Mouse (Mus musculus): ENCODE data around the gene Srrm4.
"Not testable (repeated sequence)": the region's sequence is repeated elsewhere in the genome, so short reads cannot be mapped to it uniquely, and the experiment has no call there.

The Srrm4 gene

DNA sequence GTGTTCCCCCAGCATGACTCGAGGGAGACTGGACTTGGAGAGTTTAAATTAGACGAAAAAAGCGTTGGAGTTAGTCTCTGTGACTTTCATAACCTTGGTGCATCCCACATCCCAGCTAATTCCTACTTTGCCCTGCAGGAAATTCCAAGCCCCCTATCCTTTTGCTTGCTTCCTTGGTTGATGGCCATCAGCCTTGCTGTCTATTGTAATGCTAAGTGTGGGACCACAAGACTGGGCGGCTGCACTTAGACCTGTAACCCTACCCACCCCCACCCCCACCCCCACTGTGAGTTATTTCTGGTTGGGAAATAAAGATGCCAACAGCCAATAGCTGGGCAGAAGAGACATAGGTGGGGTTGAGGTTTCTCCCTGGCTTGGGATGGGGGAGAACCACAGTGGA is 153.3 kb downstream of the Srrm4 start:
- DNase-seq, result no peak

DNA sequence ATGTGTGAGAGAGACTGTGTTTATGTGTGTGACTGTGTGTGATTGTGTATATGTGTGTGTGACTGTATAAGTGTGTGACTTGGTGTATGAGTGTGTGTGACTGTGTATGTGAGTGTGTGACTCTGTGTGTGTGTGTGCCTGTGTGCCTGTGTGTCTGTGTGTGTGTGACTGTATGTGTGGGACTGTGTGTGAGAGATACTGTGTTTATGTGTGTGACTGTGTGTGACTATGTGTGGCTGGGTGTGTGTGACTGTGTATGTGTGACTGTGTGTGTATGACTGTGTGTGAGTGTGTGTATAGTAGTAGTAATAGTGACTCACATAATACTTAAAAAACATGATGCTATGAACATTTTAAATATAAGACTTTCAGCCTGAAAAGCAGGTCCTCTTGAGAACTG is 155.5 kb downstream of the Srrm4 start:
- DNase-seq, result no peak

DNA sequence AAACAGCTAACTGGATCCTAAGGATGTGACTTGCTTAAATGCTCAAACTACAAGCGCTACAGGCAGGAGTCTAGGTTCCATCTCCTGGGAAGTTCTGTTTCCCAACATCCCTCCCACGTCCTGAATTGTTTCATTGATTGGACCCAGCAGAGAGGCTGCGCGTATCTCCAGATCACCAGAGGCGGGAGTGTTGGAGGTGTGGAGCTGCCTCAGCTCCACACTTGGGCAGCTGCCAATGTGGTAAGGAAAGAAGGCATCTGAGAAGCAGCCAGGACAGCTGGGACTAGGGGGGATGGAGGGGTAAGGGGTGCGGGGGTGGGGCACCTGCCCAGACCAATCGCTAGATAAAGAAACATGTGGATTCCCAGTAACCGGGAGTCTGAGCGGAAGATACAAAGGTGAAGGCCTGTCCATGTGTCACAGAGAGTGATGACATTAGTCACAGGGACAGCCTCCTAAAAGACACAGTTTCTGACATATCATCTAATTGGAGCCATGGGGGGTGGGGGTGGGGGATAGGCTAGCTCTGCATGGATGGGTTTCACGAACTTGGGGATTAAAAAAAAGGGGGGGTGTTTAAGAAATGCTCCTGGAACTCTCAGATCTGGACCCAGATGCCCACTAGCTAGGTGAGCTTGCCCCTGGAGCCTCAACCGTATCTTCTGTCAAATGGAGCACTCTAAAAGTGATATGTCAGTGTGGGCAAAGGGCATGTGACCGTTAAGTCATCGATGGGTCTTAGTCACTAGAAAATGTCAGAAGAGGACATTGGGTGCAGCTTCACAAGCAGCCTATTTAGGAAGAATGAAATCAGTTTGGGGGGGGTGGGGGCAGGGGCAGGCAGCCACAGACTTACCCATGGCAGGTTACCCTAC is 156.4 kb downstream of the Srrm4 start:
- no peak for DNase-seq

DNA sequence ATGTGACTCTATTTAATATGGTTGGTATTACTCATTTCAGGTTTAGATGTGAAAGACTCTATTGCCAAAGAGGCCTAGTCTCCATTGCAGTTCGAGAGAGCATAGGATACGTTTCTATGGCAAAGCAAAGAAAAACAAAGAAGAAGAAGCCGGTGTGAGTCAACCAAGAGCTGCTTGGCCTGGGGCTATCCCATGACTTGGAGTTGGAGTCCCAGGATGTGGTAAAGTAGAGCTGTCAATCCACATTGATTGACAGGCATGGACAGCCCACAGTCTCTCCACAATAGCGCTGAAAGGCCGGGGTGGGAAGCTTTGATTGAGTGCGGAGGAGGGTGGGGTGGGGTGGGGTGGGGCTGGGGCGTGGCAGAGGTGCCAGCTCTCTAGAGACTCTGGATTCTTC is 158.7 kb downstream of the Srrm4 start:
- DNase-seq, result no peak

DNA sequence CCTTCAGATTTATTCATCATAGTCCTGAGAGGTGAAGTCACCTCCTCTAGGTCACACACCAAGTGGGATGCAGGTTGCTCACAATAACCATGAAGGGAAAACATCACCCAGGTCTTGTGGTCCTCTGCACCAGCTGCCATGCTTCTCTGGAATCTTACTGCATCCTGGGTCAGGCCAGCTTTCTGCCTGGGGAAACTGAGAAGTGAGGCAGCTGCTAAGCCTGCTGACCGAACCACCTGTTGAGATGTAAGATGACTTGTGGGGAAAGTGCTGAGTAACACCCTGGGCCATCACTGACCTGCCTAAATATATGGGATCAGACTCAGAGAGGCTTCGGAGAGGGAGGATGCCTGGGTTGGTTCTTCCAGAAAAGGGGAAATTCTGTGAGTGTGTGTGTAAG is 164.9 kb downstream of the Srrm4 start:
- DNase-seq, result no peak

DNA sequence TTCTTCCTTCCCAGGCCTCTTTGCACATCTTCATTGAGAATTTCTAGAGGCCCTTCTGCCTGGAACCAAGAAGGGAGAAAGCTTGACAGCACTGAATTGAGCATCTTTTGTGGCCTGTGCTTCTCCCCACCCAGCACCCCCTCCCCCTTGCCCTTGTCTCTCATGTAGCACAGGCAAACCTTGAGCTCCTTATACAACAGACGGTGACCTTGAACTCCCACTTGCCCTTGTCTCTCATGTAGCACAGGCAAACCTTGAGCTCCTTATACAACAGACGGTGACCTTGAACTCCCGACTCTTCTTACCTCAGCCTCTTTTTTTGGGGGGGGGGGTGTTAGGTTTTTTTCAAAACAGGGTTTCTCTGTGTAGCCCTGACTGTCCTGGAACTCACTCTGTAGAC is 165.9 kb downstream of the Srrm4 start:
- DNase-seq, result not testable (repeated sequence)

DNA sequence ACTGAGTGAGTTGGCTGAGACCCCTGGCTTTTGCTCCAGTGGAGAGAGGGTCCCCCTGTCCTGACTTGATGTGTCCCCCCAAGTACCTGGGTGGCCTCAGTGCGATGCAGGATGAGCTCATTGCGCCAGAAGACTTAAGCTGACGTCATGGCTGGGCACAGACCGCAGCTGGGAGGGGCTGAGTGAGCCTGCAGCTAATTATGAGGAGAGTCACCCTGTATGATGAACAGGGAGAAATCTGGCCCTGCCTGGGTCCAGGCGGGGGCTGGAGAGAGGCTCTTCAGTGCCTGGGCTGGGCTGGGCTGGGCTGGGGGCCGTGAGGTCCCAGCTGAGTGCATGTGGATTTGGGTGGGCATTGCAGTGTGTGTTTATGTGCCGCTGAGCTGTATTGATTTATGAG is 166.3 kb downstream of the Srrm4 start:
- no peak for DNase-seq

DNA sequence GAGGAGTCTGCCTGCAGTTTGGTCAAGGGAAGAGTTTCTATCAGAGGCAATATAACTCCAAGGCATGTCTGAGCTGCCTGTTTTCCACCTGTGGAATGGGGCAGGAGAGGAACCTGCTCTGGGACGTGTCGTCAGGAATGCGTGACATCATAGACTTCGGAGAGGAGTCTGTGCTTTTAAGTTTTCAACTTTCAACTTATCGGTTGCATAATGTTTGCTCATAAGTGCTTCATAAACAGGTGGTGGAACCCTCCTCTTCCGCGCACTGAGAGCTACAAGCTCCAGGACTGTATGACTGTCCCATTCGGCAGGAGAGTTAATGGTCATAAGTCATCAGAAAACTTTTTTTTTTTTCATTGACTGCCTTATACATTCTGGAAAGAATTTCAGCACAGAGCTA is 167.9 kb downstream of the Srrm4 start:
- no peak for DNase-seq

DNA sequence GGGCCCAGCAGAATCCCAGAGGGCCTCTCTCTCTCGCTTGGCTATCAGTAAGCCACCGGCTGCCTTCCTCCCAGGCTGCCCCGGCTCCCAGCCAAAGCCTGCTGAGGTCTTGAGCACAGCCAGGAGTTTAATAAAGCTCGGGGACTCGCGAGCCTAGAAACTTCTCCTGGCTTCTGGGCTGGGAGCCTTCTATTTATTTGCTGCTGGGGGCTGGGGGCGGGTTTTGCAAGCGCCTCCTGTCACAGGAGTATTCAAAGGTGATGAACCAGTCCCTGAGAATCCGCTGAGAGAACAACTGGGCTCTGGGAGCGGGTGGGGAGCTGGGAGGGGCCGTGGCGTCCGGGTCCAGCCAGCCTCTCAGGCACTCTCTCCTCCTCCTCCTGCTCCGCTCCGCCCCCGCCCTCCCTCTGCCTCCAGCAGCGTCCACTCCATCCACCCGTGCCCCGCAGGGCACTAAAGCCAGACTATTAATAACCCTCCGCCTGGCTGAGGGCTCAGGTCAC is 168.9 kb downstream of the Srrm4 start, which contains the start of gene Hspb8:
Gene Hspb8, minus strand, starts transcription at position 166 of the 503 bp plus-strand sequence.
- peak; percentile 30 to 42 for DNase-seq

DNA sequence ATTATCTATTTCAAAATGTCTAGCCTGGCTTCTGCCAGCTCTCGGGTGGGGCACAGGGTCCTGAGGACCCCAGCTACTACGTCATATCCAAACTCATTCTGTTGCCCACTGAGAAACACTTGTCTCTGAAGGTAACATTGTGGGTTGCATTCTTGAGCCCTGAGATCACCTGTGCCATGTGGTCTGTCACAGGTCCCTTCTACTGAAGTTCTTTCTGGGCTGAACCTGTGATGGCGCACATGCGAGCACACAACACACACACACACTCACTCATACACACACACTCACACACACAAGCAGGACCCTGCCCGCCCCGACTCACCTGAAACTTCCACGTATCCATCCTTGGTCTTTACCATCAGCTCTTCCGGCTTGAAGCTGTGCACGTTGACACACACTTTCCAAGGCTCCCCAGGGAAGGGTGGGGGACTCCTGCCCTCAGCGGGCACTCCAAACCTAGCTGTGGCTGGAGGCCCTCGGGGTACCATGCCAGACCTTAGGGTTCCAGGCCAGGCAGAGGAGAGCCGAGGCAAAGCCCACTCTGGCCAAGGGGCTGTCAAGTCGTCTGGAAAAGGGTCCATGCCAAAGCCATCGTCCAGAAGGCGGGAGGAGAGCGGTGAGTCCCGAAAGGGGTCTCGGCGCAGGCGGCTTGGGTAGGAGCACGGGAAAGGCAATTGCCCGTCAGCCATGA is 169.7 kb downstream of the Srrm4 start:
- no peak for DNase-seq

DNA sequence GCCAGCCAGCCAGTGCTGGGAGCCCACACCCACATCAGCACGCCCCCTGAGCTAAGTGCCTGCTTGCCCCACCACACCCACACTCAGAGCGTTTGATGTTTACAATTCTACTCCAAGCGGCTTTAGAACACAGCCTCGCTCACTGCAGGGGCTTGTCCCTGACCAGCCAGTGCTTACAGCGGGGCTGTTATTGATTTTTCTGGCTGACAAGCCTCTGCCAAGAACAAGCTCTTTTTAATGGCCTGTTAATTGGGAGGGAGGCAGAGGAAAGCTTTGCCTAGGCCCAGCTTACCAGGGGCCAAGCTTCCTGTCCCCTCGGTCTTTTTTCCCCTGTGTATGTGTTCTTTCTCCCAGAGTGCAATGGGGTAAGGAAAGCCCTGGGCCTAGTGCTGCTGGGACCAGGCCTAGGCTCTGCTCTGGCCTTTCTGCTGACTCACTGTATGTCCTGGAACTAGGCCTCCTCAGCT is 170.8 kb downstream of the Srrm4 start:
- DNase-seq, result no peak

DNA sequence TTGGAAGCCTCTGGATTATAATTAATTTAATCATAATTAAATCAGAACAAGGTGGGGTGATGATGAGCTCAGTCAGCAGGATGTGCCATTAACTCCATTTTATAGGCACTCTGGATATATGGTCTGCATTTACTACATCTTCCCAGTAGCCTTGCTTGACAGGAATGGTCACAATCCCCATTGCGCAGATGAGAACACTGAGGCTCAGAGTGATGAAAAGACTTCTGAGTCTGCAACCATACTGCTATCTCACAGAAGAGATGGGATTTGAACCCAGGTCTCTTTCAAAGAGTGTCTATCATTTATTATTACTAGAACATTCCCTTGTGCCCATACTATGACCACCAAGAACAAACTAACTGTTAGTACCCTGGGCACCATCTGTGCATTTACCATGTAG is 171.4 kb downstream of the Srrm4 start:
- DNase-seq, result no peak

DNA sequence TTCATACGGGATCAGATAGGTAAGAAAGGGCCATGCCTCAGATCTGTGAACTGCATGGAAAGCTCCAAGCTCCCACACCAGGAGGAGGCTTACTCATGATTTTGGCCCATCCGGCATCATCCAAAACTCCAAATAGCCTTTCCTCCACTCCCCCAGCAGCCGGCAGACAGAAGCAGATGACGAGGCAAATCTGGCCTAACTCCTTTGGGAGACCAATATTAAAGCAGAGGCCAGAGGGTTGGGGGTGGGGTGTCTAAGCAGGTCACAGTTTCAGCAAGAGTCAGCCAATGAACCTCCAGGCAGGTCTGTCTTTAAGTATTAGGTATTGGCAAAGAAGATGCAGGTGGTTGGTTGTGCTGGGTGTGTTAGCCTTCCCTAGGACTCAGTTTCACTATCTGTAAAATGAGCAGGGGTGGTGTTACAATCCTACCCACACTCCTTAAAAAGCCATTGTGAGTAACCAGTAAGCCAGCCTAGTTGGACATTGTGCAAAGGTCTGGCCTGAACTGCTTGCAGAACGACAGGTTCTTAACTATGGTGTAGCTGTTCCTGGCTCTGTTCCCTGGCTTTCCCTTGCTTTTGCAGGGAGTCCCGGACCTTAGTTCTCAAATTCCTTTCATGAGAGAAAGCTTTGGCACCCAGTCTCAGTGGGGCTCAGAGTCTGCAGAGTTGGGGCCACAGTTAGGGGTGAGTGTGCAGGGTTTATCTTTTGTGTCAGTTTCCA is 172.1 kb downstream of the Srrm4 start:
- DNase-seq, result no peak

DNA sequence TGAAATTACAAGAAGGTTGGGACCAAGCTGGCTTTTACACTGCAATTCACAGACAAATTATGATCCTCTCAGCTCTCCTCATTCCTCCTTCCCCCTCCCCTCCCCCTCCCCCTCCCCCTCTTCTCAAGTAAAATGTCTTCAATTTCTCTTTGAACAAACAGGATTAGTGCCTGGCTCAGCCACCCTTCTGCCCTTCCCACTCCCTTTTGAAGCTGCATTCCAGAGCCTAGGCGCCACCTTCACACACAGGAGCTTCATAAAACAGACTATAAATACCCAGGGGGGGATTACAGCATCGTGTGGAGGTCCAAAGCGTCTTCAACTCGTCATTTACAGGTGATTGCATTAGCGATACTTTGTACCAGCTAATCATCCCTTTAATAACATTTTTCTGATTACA is 175.4 kb downstream of the Srrm4 start:
- no peak for DNase-seq

DNA sequence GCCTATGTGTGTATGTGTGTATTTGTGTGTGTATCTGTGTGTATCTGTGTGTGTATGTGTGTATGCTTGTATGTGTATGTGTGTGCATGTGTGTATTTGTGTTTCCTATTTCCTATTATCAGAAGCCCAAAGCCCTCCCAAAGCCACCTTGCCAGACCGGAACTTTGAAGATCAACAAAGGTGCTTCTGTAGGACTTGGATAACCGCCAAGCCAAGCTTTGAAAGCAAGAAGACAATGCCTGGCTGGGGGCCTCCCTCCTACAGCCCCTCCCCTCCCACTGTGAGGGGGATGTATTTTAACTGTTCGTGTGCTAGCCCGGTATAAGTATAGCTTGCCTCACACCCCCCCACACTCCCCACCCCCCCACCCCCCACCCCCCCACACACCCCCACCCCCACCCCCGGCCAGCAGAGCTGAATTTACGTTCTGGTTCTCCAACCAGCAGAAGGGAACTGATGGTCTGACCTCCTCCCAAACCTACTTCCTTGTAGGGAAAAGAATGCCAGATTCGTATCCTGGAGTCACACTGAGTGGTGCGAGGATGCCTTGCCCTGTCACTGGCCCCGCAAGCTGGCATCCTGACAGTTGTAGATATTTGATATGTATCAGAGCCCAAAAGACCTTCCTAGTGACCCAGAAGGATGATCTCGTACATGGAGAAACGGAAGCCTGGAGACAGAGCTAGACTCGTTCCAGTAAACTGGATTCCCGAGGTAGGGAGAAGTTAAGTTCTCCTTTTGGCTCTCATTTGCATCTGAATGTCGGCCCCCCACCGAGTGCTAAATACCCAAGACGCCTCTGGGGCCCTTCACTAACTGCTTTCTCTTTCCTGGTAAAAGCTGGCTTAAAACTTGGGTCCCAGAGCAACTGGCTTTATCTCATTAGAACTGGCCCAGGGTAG is 181.7 kb downstream of the Srrm4 start:
- no peak for DNase-seq

DNA sequence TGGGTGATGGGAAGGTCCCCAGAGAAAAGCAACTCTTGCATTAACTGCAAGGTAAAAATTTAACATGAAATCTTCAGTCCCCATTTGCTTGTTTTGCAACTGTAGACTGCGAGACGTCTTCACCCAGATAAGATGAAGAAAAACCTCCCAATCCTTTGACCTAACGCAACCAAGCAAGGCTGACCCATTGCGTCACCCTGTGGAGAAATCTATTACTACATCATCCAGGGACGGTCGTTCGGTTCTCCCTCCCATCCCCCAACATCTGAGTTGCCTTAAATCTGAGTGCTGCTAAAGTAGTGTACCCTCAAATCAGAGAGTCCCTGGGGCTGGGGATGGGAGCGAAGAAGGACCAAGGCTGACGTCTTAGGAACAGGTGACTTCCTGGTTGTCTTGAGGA is 182.7 kb downstream of the Srrm4 start:
- DNase-seq, result no peak

DNA sequence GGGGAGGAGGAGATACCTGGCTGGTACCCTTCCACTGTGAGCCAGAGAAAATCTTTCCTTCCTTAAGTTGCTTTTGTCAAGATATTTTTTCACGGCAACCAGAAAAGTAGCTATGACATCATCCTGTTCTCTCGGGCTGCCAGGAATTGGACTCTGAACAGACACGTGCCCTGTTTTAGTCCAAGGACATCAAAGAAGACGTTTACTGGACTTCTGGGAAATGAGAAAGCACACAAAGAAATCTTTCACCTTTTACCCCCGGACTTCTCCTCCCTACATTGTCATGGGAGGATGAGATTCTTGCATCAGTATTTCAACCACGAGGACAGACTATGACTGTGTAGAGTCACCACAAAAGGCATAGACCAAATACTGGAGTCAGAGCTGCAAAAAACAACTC is 183.7 kb downstream of the Srrm4 start:
- peak in 1 of 2 experiments; percentile 17 for DNase-seq

DNA sequence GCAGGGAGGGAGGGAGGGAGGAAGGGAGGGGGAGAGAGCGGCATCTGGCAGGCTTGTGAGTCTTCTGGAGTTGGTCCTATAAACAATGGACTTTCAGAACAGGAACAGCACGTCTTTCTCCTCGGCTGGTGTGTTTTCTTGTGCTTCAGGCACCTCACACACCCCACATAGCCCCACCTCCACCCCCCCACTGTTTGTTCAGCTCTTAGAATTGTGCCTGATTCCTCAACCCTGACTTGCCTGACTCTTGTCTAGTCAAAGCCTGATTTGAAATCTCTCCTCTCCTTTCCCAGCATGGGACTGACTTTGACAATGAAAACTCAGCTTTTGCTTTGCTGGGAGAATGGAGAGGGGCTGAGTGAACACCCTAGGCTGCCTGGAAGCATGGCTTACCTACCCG is 184.3 kb downstream of the Srrm4 start:
- DNase-seq, result no peak

DNA sequence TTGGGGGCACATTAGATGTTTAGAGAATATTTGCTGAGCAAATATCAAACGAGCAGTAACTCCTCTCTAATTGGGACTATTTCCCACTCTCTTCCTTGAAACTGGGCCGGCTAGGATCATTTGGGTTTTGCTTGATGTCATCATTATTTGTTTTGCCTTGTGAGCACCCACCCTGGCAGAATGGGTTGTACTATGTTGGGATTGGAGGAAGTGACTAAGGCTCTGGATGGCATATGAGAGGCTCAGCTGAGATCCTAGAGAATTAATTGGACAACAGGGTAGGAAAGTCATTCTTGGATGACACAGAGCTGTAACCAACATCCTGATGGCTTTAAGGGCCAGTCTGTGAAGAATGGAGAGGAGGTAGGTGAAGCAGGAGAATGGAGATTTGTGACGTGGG is 185.1 kb downstream of the Srrm4 start:
- DNase-seq, result no peak

DNA sequence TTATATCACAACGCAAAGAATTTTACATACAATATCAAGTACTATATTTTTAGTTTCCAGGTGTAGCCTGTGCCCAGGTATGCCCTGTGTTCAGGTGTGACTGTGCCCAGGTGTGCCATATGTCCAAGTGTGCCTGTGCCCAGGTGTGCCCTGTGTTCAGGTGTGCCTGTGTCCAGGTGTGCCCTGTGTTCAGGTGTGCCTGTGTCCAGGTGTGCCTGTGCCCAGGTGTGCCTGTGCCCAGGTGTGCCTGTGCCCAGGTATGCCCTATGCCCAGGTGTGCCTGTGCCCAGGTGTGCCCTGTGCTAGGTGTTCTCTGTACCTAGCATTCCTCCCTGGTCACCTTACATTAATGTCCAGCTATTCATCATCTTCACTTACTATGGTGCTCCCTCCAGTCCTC is 185.7 kb downstream of the Srrm4 start:
- no peak for DNase-seq

DNA sequence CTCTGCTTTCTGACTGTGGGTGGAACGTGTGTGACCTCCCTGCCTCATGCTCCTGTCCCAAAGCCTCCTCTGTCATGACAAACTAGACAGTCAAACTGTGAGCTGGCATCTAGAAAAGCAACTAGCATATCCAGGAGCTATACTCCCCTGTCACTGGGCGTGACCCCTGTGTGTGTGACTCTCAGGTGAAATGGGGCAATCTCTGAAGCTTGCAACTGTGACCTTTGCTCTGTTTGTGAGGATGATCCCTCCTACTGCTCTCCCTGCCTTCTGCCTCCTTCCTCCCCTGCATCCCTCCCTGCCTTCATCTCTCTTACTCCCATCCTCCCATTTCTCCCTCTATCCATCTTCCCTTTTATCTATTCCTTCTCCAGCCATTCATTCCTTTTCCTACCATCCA is 187.6 kb downstream of the Srrm4 start:
- no peak for DNase-seq

DNA sequence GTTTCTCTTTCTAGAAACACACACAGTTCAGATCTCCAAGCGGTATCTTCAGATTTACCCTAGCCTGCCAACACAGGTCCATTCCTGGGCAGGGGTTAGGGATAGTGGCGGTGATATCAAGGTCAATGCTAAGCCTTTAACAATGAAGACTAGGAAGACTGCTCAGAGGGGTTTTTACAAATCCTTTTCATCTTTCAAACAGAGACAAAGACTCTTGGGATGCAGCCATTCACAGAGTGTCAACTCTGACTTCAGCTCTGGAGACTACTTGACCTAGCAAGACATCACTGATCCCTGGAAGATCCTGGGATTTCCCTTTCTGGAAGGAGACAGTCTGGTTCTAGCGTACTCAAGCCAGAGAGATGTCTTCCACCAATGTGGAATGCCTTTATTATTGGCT is 190.8 kb downstream of the Srrm4 start:
- DNase-seq, result no peak

Measured in kidney, adult 8-10 months (tissue).